Mouse (Mus musculus): Measurements from ENCODE around the gene Tbl3.
"Not testable (repeated sequence)": the region's sequence is repeated elsewhere in the genome, so short reads cannot be mapped to it uniquely, and the experiment has no call there.

The Tbl3 gene

GRCm38 (mm10) chr17:24727618-24728017, 20.2 kb upstream of the Tbl3 start, which contains the start of gene Rpl3l:
Gene Rpl3l (plus strand): TSS chr17:24727820.
- no peak for DNase-seq (ENCODE audit: low read depth)

GRCm38 (mm10) chr17:24725637-24726390, 18.4 kb upstream of the Tbl3 start:
- no peak for DNase-seq (ENCODE audit: low read depth)

DNA sequence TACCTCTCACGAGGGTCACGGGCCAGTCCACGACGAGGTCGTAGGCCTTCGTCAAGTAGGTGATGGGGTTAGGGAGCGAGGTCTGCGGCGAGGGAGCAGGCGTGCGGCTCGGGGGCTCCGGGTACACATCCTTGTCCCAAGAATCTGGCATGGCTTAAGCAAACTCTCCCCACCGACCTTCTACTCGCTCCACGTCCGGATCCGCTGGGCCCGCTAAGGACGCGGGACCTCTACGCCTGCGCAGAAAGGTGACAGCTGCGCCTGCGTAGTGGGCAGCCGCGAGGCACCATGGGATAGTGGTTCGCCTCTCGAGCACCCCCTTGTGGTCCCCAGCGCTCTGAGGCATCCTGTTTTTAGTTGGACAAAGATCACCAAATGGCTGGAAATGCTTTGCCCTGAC, 16.7 kb upstream of the Tbl3 start, which contains the start of gene Ndufb10:
TSS of gene Ndufb10 (minus strand) at position 295 of the 400 bp plus-strand sequence.
- peak; percentile 95 for DNase-seq (ENCODE audit: low read depth)

DNA sequence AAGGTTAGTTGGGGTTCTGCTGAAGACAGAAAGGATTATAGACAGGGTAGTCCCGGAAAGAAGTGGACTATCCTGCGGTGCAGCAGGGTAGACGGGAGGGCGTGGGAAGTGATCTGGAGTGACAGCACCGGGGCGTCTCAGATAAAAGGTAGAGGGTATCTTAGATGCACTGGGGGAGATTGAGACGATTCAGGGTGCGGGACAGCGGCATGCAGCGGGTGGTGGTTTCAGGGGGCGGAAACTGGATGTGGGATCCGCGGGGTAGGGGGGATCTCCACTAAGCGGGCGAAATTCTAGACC, 16.4 kb upstream of the Tbl3 start:
- no peak for DNase-seq (ENCODE audit: low read depth)

GRCm38 (mm10) chr17:24723122-24723880, 15.8 kb upstream of the Tbl3 start:
- DNase-seq (ENCODE audit: low read depth), result no peak

DNA sequence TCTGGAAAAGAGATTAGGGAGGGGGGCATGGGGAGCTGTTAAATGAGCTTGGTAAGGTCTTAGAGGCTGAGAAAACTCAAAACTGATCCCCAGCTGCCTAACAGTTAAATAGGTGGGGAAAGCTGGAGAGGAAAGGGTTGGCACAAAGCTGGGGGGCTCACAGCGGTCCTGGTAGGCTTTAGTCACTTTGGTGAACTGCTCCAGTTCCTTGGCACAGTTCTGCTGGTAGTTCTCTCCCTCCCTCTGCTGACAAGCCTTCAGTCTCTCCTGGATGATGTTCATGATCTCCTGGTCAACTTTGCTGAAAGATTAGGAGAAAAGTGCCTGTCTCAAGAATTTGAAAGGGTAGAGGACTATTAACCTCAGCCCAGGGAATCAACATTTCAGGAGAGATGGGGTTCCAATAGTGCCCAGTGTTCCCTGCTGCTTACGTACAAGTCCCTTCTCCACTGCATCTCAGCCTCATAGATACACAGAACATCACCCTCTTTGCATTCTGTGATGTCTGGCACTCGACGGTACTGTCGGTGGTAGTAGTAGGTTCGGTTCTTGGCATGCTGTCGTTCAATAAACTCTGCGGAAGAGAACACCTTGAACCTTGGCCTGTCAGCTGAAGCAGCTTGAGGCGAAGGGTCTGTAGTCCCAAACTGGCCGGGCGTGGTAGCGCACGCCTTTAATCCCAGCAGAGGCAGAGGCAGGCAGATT, 14.9 kb upstream of the Tbl3 start:
- no peak for DNase-seq (ENCODE audit: low read depth)

DNA sequence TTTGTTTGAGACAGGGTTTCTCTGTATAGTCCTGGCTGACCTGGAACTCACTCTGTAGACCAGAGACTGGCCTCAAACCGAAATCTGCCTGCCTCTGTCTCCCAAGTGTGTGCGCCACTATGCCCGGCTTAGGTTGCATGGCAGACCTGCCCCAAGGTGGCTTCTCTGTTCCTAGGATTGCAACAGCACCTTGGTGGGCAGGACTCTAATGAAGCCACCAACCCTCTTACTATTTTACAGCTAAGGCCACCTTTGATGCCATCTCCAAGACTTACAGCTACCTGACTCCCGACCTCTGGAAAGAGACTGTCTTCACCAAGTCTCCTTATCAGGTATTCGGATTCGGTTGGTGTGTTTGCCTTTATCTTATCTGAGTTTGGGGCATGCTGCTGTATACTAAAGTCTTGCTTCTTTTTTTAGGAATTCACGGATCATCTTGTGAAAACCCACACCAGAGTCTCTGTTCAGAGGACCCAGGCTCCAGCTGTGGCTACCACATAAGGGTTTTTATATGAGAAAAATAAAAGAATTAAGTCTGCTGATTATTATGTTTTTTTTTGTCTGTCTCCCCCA, 14.0 kb upstream of the Tbl3 start:
- DNase-seq (ENCODE audit: low read depth), result not testable (repeated sequence)

- DNase-seq (ENCODE audit: low read depth), result not testable (repeated sequence)
These were observed 13.2 kb upstream of the Tbl3 start for GRCm38 (mm10) chr17:24720616-24721015.

GRCm38 (mm10) chr17:24719494-24720222, 12.2 kb upstream of the Tbl3 start:
- peak; percentile 96 for DNase-seq (ENCODE audit: low read depth)

DNA sequence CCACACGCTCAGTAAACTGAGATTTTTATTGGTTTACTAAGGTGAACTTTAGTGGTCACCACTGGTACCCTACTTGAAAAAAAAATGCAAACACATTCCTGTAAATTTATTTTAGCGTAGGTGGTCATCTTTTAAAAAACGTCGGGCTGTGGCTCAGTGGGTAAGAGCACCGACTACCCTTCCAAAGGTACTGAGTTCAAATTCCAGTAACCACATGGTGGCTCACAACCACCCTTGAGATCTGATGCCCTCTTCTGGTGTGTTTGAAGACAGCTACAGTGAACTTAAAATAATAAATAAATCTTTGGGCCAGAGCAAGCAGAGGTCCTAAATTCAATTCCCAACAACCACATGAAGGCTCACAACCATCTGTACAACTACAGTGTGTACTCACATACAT, 11.5 kb upstream of the Tbl3 start:
- DNase-seq (ENCODE audit: low read depth), result not testable (repeated sequence)

DNA sequence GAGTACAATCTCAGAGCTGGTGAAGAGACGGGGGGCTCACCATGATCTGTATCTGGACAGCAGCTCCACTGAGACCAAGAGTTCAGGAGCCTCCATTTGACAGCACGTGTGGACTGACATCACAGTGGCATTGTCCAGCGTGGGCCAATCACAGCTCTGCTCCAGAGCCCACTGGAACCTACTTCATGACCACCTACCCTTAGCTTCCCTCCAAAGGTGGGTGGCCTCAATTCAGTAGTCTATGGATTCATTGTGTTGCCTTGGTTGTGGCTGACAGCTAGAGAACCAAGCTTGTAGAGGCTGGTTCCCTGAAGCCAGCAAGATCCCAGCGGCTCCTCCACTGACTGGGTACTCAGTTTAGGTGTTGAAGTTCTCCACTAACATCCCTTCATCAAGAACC, 10.5 kb upstream of the Tbl3 start, which contains the start of the genes Rnf151 and Rps2:
TSS of gene Rnf151 (minus strand) at position 121 of the 400 bp plus-strand sequence.
TSS of gene Rps2 (plus strand) at position 174 of the 400 bp plus-strand sequence.
- no peak for DNase-seq (ENCODE audit: low read depth)

GRCm38 (mm10) chr17:24716166-24716682, 8.8 kb upstream of the Tbl3 start:
- no peak for DNase-seq (ENCODE audit: low read depth)

- no peak for DNase-seq (ENCODE audit: low read depth)
These were observed 8.1 kb upstream of the Tbl3 start for GRCm38 (mm10) chr17:24715556-24715955.

GRCm38 (mm10) chr17:24708646-24709045, 1.2 kb upstream of the Tbl3 start:
- no peak for DNase-seq (ENCODE audit: low read depth)

DNA sequence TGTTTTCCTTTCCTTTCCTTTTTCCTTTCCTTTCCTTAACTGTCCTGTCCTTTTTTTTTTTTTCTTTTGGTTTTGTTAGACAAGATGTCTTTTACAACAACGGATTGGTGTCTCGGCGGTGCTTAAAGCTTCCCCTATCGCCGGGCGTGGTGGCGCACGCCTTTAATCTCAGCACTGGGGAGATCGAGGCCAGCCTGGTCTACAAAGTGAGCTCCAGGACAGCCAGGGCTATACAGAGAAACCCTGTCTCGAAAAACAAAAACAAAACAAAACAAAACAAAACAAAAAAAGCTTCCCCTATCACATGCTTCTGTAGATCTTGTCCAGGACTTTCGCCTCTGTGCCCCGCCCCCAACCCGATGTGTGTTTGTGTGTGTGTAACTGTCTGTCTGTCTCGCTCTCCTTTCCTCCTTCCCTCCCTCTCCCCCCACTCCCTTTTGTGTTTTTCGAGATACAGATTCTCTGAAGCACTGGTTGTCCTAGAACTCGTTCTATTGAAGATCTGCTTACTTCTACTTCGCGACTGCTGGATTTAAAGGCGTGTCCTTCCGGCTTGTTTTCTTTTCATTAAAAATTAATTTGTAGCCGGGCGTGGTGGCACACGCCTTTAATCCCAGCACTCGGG, 453 bp upstream of the Tbl3 start:
- DNase-seq (ENCODE audit: low read depth), result no peak

DNA sequence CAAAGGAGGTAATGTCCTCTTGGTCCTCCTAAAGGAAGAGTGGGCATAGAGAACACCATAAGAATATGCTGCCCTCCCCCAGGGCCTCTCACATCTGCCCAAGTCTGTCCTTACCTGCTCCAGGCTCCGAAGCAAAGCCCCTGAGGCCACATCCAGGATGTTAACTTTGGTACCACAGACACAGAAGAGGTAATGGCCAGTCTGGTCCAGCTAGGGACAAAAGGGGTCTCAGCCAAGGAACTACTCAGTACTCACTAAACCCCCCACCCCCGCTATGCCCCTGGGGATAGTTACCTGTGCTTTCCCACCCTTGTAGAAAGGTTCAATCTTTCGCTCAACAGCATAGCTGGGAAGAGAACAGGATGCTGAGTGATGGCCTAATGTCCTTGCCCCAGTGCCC, 1.6 kb downstream of the Tbl3 start:
- no peak for DNase-seq (ENCODE audit: low read depth)

DNA sequence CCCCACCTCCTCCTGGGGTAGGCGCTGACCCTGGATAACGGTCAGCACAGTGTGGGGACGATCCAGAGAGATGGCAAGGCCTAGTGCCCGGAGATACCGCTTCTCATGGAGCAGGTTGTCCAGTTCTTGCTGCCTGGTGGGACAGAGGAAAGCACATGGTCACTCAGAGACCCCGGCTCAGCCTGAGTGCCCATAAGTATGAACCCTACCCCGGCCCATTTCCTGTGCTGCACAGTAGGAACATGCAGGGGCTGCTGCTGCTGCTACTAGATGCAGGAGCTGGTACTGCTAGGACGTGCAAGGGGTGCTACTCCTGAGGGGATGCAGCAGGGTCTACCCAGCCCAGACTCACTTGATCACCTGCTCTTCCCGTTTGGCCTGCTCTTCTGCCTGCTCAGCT, 6.2 kb downstream of the Tbl3 start:
- no peak for DNase-seq (ENCODE audit: low read depth)

GRCm38 (mm10) chr17:24699473-24699872, 8.0 kb downstream of the Tbl3 start:
- no peak for DNase-seq (ENCODE audit: low read depth)

- no peak for DNase-seq (ENCODE audit: low read depth)
These were observed 8.7 kb downstream of the Tbl3 start for GRCm38 (mm10) chr17:24698715-24699114.

DNA sequence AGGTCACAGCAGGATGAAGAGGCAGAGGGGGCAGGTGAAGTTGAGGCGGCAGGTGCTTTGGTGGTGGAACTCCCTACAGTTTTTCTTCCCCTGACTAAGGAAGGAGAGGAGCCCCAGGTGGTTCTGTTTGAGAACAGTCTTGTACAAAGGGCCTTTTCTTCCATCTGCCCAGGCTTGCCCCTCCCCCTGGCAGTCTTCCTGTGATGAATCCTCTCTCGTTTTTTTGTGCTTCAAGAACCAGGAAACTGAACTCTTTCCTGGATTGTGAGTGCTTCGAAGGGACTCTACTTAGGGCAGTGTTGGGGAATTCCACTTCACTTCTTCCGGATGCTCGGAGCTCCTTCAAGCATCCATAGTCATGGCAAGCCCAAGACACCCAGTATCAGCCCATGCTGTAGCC, 9.5 kb downstream of the Tbl3 start:
- no peak for DNase-seq (ENCODE audit: low read depth)
